Mouse (Mus musculus) embryonic facial prominence, embryonic 12.5 days (tissue): ENCODE measurements around the gene Gclm. TPM values are rescaled to one million over a fixed set of nuclear protein-coding genes. Genes with fewer than 3 reads are reported as not detected.
"Not testable (repeated sequence)": the region's sequence is repeated elsewhere in the genome, so short reads cannot be mapped to it uniquely, and the experiment has no call there.

ENCODE experiments used
- ATAC-seq: fragments of 200-750 bp; cut with Nextera tagmentation; 2 replicates; pipeline ENCODE4 v1.8.0; 2017; ENCODE audit not compliant: insufficient number of reproducible peaks, insufficient read depth, low FRiP score, low TSS enrichment
- H3K27ac ChIP-seq: fragments of 300-500 bp; sonication (generic); 2 replicates; pipeline ENCODE4 v1.5.1; 2016; ENCODE audit warnings: mild to moderate bottlenecking
- H3K27me3 ChIP-seq: fragments of 300-500 bp; sonication (generic); 2 replicates; pipeline ENCODE4 v1.6.1; 2016; ENCODE audit warnings: mild to moderate bottlenecking, moderate library complexity
- H3K36me3 ChIP-seq: fragments of 300-500 bp; sonication (generic); 2 replicates; pipeline ENCODE4 v1.6.1; 2016; ENCODE audit warnings: mild to moderate bottlenecking
- H3K4me1 ChIP-seq: fragments of 300-500 bp; sonication (generic); 2 replicates; pipeline ENCODE4 v1.6.1; 2016
- H3K4me2 ChIP-seq: fragments of 300-500 bp; sonication (generic); replicated peaks from 2 replicates; pipeline ENCODE4 v1.6.1; 2016; ENCODE audit warnings: mild to moderate bottlenecking, moderate library complexity
- H3K4me3 ChIP-seq: fragments of 300-500 bp; sonication (generic); 2 replicates; pipeline ENCODE4 v1.5.1; 2016; ENCODE audit warnings: mild to moderate bottlenecking
- H3K9ac ChIP-seq: fragments of 300-500 bp; sonication (generic); 2 replicates; pipeline ENCODE4 v1.6.1; 2016; ENCODE audit warnings: mild to moderate bottlenecking, moderate library complexity
- H3K9me3 ChIP-seq: fragments of 300-500 bp; sonication (generic); 2 replicates; pipeline ENCODE4 v1.6.1; 2016; ENCODE audit warnings: mild to moderate bottlenecking, moderate library complexity
- WGBS: fragments of 180-500 bp; shearing (Covaris S2); methylation state at CpG from one replicate; pipeline ENCODE4 v1.1.7; 2016; 5-methylcytosine and 5-hydroxymethylcytosine counted together
- polyA plus RNA-seq: library from polyadenylated mRNA; unstranded; fragments of >200 nt; fragmentation: Nextera tagmentation; extraction: Ambion mirVana; gene quantifications from 2 replicates; pipeline ENCODE4 v1.2.1, GENCODE M21; 2016

Gene Gclm
- polyA plus RNA-seq, 1 experiment from 2014 or later: 61.5 TPM

DNA sequence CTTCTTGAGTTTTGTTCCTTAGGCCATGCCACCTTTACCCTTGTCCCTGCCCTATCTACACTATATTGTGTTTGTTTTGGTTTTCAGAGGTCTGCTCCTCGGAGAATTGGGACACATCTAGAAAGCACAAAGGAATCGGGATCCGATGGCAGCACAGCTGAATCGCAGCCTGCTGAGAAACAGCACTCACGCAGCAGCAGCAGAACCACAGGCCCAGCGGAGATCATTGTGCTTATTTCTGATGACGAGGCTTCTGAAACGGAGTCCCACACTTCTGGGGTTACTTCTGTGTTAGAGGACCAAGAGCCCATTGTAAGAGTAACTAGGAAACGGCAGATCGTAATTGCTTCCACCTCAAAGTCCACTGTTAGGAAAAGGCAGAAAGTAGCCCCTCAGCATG is 29.8 kb downstream of the Gclm start:
- Histone ChIP-seq H3K4me2 (peak overlapping the region; percentile 67), H3K27ac (no peak overlapping the region), H3K9ac (peak overlapping the region; percentile 91; the same call in 1 of the 2 replicates), H3K27me3 (no peaks in the 10 kb centered on the region), H3K4me1 (peaks cover 27% of the 10 kb centered on the region), H3K36me3 (peaks cover 45% of the 10 kb centered on the region), H3K9me3 (no peaks in the 10 kb centered on the region), H3K4me3 (peak overlapping the region; percentile 97)
- 67% methylated on average over 10 of the region's 10 CpGs for WGBS
- ATAC-seq: no peak

DNA sequence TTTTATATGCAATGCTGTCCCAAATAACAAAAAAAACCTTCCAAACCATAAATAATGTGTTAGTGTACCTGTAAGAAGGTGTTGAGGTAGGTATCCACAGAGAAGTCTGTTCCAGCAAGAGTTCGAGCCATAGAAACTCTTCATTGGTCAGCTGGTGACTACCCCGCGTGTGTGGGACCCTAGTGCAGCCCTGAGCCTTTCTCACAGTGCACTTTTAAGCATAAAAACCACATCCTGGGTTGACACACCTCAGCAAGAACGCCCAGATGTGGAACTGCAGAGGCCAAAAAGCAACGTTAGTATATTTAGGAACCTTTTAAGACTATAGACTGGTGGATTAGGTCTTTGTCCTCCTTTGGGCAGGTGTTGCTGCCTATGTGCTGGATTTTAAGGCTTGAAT is 41.8 kb downstream of the Gclm start:
- H3K4me3 ChIP-seq: no peak overlapping the region
- H3K9me3 ChIP-seq: no peaks in the 10 kb centered on the region
- H3K27me3 ChIP-seq: no peaks in the 10 kb centered on the region
- ATAC-seq: no peak
- no peak overlapping the region for H3K4me2 ChIP-seq
- 72% methylated on average over 5 of the region's 5 CpGs for WGBS
- H3K9ac ChIP-seq: no peak overlapping the region
- no peaks in the 10 kb centered on the region; the same call in 1 of the 2 replicates for H3K4me1 ChIP-seq
- H3K27ac ChIP-seq: no peak overlapping the region
- peaks cover 34% of the 10 kb centered on the region for H3K36me3 ChIP-seq

DNA sequence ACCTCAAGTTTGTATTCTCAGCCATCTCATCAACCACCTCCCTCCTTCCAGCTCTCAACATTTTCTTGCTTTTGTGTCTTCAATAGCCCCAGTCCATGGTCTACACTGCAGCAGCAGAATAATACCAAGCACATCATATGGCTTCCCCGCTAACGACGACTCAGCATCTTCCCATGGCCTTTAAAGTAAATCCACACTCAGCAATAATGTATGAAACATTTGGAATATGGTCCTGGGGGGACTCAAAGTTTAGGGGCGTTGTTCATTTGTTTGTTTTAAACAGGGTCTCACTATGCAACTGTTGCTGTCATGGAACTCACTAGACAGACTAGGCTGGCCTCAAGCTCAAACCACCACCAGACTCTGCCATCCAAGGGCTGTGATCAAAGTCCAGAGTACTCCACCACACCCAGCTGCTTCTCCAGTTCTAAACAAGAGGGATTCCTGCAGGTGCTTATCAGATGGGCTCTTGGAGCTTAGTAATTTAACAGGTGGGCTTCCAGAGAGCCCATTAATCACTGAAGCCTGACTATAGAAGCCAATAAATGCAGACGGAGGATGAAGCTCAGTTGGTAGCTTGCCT is 43.3 kb downstream of the Gclm start:
- no peak overlapping the region for H3K4me3 ChIP-seq
- H3K4me1 ChIP-seq: peaks cover 3% of the 10 kb centered on the region; the same call in 1 of the 2 replicates
- ATAC-seq: no peak
- WGBS: 88% methylated on average over 5 of the region's 5 CpGs
- no peak overlapping the region for H3K4me2 ChIP-seq
- no peak overlapping the region for H3K9ac ChIP-seq
- H3K36me3 ChIP-seq: peaks cover 18% of the 10 kb centered on the region
- H3K27ac ChIP-seq: no peak overlapping the region
- no peaks in the 10 kb centered on the region for H3K9me3 ChIP-seq
- no peaks in the 10 kb centered on the region for H3K27me3 ChIP-seq

DNA sequence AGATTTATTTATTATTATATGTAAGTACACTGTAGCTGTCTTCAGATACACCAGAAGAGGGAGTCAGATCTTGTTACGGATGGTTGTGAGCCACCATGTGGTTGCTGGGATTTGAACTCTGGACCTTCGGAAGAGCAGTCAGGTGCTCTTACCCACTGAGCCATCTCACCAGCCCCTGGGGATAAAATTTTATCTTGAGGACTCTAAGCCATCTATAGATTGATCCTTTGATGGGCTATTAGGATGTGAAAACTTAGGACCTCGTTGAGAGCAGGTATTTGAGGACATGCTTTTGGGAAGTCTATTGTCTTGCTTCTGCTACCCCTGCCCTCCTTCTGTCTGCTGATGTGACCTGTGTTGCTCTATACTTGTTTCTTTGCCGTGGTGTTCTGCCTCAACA is 44.0 kb downstream of the Gclm start:
- 74% methylated on average over 4 of the region's 4 CpGs for WGBS
- H3K9me3 ChIP-seq, H3K4me1 ChIP-seq, H3K9ac ChIP-seq, H3K4me3 ChIP-seq, ATAC-seq, H3K4me2 ChIP-seq, H3K27ac ChIP-seq, H3K27me3 ChIP-seq: not testable (repeated sequence)
- peaks cover 13% of the 10 kb centered on the region for H3K36me3 ChIP-seq

DNA sequence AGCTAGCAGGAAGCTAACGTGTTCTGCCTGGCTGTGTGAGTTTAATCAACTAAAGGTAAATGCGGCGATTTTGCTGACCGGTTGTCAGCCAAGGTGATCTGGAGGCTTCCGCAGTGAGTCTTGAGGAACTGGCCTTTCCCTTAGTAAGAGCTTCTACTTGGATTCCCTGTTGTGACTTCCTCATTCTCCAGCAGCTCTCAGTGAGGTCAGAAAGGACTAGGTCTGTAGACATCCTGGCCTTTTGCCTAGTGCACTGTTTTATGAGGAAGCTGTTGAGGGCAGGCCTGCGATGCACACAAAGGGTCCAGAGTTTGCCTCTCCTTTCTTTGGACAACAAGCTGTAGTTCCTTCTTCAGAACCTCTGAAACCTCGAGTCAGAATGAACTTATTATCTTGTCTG is 45.3 kb downstream of the Gclm start:
- Histone ChIP-seq H3K9me3 (no peaks in the 10 kb centered on the region), H3K4me2 (no peak overlapping the region), H3K4me1 (peaks cover 15% of the 10 kb centered on the region), H3K27ac (no peak overlapping the region), H3K27me3 (no peaks in the 10 kb centered on the region), H3K4me3 (no peak overlapping the region), H3K9ac (no peak overlapping the region), H3K36me3 (peaks cover 3% of the 10 kb centered on the region; the same call in 1 of the 2 replicates)
- ATAC-seq: no peak
- WGBS: 78% methylated on average over 7 of the region's 7 CpGs

DNA sequence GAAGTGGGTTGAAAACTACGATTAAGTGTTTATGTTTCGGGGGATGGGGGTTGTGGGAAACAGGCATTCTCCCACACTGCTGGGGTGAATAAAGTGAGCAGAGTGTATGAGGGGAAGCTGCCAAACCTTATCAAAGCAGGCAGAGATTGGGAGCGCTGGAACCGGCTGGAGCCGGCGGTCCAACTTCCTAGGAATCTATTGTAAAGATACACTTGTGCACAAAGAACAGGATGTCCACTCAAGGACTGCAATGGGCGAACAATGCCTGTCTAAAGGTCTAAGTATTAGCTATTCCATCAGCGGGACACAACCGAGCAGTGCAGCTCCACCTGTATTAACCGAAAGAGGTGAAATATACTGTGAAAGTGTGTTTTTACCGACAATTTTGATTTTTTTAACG is 46.5 kb downstream of the Gclm start:
- Histone ChIP-seq H3K27me3 (no peaks in the 10 kb centered on the region), H3K4me1 (peaks cover 19% of the 10 kb centered on the region), H3K27ac (no peak overlapping the region), H3K36me3 (no peaks in the 10 kb centered on the region), H3K9ac (no peak overlapping the region), H3K4me2 (peak overlapping the region; percentile 67), H3K9me3 (no peaks in the 10 kb centered on the region), H3K4me3 (no peak overlapping the region)
- ATAC-seq: no peak
- 55% methylated on average over 12 of the region's 12 CpGs for WGBS

DNA sequence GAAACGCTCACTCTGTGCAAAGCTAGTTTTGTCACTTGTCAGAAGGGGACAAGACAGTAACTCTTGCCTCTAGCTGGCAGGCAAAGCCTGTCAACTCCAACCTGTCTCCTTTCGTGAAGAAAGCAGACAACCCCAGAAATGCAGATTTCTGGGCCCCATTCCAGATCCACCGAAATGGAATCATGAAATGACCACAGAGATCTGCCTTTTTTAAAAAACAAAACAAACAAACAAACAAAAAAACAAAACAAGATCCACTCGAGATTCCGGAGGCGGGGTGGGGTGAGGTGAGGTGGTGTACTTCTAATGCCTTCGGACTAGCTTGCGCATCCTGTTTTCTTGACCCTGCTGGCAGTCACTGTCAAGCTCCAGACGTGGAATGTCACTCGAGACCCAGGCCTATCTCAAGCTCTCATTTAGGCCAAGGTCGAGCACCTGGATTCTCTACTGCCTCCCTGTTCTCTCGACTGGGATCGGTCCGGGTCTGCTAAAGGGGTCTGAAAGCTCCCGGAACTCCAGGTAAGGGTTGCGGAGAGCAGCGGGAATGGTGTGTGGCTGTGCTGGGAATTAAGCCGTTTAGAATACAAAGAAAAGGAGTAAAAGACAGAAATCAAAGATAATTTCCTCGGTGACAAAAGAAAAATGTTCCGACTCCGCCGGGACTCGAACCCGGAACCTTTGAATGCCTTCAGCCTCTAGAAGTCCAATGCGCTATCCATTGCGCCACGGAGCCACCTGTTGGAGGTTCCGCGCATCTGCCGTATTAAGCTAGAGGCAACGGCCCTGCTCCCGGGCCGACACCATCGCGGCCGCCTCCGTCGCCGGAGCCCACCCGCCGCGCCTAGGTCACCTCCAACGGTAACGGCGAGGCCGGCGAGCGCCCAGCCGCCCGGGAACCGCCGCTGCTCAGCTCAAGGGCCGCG is 47.2 kb downstream of the Gclm start:
- Histone ChIP-seq H3K9ac (peak overlapping the region; percentile 89), H3K4me2 (peak overlapping the region; percentile 67), H3K4me3 (peak overlapping the region; percentile 90), H3K36me3 (no peaks in the 10 kb centered on the region), H3K27ac (peak overlapping the region; percentile 97), H3K9me3 (no peaks in the 10 kb centered on the region), H3K4me1 (peaks cover 23% of the 10 kb centered on the region), H3K27me3 (no peaks in the 10 kb centered on the region)
- 7% methylated on average over 54 of the region's 54 CpGs for WGBS
- peak; percentile 31; the same call in 1 of the 2 replicates for ATAC-seq

DNA sequence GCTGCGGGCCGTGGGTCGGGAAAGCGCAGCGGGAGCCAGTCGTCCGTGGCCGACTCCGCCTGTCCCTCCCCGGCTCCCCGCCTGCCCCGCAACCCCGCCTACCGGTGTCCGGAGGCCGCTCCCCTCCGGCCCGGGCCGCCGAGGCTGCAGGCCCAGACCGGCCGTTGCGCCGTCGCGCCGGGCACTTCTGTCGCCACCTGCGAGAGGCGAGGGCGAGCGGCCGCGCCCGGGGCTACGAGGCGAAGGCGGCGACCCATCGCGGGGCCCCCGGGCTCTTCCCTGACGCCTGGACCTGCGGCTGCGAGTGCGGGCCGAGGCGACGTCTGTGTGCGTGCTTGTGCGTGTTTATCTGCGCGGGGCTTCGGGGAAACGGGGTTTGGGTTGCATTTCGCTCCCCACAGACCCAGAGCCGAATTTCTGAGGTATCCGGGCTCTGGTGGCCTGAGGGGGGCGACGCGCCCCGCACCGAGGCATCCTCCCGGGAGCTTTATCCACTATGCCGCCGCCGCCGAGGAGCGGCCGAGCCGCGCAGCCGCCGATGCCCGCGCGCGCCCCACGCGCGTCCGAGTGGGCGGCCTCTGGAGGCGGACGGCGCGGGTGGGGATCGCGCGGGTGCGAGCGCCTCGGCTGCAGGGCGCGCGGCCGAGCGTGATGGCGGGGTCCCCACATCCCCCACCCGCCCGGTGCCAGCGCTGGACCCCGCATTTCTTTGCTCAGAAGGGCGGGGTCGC is 48.0 kb downstream of the Gclm start:
- Histone ChIP-seq H3K9me3 (no peaks in the 10 kb centered on the region), H3K4me3 (peak overlapping the region; percentile 90), H3K4me1 (peaks cover 23% of the 10 kb centered on the region), H3K4me2 (peak overlapping the region; percentile 67), H3K27me3 (no peaks in the 10 kb centered on the region), H3K27ac (peak overlapping the region; percentile 97), H3K9ac (peak overlapping the region; percentile 89), H3K36me3 (no peaks in the 10 kb centered on the region)
- WGBS: under 1% methylated on average over 98 of the region's 105 CpGs
- ATAC-seq: peak; percentile 63

DNA sequence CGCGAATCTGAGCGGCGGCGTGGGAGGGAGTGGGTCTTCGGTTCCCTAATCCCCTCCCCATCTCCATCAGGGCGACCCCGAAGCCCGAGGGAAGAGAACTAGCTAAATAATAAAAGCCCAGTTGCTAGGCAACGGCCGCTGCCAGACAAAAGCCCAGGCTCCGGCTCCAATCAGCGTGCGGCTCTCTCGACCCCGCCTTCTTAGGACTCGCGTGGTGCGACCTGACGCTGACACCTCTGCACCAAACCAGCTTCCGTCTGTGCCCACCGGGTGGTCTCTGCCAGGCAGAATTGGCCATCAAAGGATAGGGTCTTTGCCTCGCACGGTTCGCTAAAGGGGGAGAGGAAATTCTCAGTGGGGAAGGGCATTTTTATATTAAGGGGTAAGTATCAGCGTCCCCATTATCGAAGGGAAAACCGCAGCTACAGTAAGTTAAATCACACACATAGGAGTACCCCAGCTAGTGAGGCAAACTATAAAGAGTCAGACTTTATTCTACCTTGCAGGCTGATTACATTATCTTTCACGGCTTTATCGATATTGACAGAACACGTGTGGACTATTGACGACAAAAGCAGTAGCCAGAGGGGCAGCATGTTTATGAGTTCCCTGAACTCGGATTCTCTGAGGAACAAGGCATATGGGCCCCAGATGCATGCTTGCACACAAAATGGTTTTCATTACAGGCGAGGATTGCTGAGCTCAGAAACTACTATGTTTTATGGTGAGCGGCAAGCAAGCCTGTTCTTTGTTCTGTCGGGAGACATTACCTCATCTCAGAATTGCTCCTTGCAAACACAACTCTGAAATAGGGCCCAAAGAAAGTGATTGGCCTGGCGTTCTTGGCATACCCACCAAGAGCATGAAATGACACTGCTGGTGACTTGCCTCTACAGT is 48.8 kb downstream of the Gclm start, which contains the start of gene Bcar3:
Gene Bcar3, plus strand, starts transcription at position 183 of the 897 bp plus-strand sequence.
- no peaks in the 10 kb centered on the region for H3K36me3 ChIP-seq
- peak; percentile 82 for ATAC-seq
- no peaks in the 10 kb centered on the region for H3K27me3 ChIP-seq
- H3K9me3 ChIP-seq: no peaks in the 10 kb centered on the region
- peak within 1 kb of the TSS; percentile 67 for H3K4me2 ChIP-seq
- H3K9ac ChIP-seq: peak within 1 kb of the TSS; percentile 89
- H3K27ac ChIP-seq: peak within 1 kb of the TSS; percentile 97
- H3K4me1 ChIP-seq: peaks cover 23% of the 10 kb centered on the region
- 4% methylated on average over 37 of the region's 37 CpGs for WGBS
- H3K4me3 ChIP-seq: peak within 1 kb of the TSS; percentile 90

DNA sequence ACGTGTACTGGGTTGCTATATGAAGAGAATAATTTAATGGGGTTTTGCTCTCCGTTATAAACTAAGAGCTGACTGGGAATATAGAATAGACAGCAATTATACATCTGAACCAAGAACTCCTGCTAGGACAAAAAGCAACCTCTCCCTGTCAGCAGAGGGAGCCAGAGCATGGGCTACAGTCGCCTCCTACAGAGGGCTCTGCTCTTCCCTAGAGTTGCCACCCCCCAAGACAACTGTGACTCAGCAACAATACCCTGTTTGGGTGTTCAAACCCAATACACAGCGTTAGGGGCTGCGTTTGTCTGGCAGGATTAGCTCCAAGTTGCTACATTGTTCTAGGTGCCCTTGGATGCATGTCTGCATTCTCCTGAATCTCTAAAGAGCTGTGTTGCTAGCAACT is 50.2 kb downstream of the Gclm start:
- Histone ChIP-seq H3K36me3 (no peaks in the 10 kb centered on the region), H3K9me3 (no peaks in the 10 kb centered on the region), H3K4me2 (no peak overlapping the region), H3K27me3 (no peaks in the 10 kb centered on the region), H3K9ac (no peak overlapping the region), H3K4me1 (peaks cover 23% of the 10 kb centered on the region), H3K4me3 (no peak overlapping the region), H3K27ac (no peak overlapping the region)
- WGBS: 11% methylated on average over 5 of the region's 5 CpGs
- no peak for ATAC-seq

DNA sequence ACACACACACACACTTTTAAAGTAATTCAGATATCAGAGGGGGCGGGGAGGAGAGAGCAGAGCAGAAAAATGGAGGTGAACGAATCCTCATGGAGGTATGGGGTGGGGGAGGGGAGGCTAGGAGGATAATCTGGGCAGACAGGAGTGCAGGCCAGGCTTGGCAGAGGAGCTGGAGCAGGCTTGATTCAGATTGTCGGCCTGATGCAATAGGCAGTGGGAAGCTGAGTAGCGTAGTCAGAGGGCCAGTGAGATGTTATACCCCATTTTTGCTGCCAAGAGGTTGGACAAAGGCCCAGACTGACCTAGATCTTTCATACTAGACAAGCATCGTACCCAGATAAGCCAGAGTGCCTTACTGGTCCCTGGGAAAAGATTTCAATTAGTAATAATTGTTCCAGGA is 51.6 kb downstream of the Gclm start:
- Histone ChIP-seq H3K9me3 (no peaks in the 10 kb centered on the region), H3K27me3 (no peaks in the 10 kb centered on the region), H3K4me3 (no peak overlapping the region), H3K4me2 (no peak overlapping the region), H3K9ac (no peak overlapping the region), H3K4me1 (peaks cover 26% of the 10 kb centered on the region), H3K27ac (no peak overlapping the region), H3K36me3 (no peaks in the 10 kb centered on the region)
- ATAC-seq: no peak
- WGBS: 52% methylated on average over 5 of the region's 5 CpGs
